Mouse (Mus musculus) ovary, postnatal 36 days (tissue): ENCODE data around the gene Rab3gap2.

ENCODE experiments used
- DNase-seq: peaks from one replicate; pipeline ENCODE4 v3.0.0; 2022; ENCODE audit warnings: low spot score, mixed read lengths

Gene Rab3gap2

GRCm38 (mm10) chr1:185227766-185228165 lies 23.8 kb downstream of the Rab3gap2 start:
- no peak for DNase-seq

GRCm38 (mm10) chr1:185229406-185230201 lies 25.7 kb downstream of the Rab3gap2 start:
- DNase-seq, result no peak

- no peak for DNase-seq
Measured at GRCm38 (mm10) chr1:185235837-185236236, 31.9 kb downstream of the Rab3gap2 start.

- no peak for DNase-seq
Measured at GRCm38 (mm10) chr1:185236530-185236929, 32.6 kb downstream of the Rab3gap2 start.

- no peak for DNase-seq
Measured at GRCm38 (mm10) chr1:185243013-185243412, 39.1 kb downstream of the Rab3gap2 start.

GRCm38 (mm10) chr1:185245456-185245855 lies 41.5 kb downstream of the Rab3gap2 start:
- DNase-seq, result no peak

- no peak for DNase-seq
Measured at GRCm38 (mm10) chr1:185247429-185248085, 43.6 kb downstream of the Rab3gap2 start.

- DNase-seq, result no peak
Measured at GRCm38 (mm10) chr1:185248728-185249127, 44.8 kb downstream of the Rab3gap2 start.

- DNase-seq, result no peak
Measured at GRCm38 (mm10) chr1:185252351-185252750, 48.4 kb downstream of the Rab3gap2 start.

GRCm38 (mm10) chr1:185253140-185253892 lies 49.4 kb downstream of the Rab3gap2 start:
- peak; percentile 39 for DNase-seq

- no peak for DNase-seq
Measured at GRCm38 (mm10) chr1:185255336-185255735, 51.4 kb downstream of the Rab3gap2 start.

GRCm38 (mm10) chr1:185256753-185257152 lies 52.8 kb downstream of the Rab3gap2 start:
- DNase-seq, result no peak

GRCm38 (mm10) chr1:185262565-185262964 lies 58.6 kb downstream of the Rab3gap2 start:
- DNase-seq, result no peak

- DNase-seq, result no peak
Measured at GRCm38 (mm10) chr1:185268675-185269074, 64.8 kb downstream of the Rab3gap2 start.

GRCm38 (mm10) chr1:185270403-185271097 lies 66.6 kb downstream of the Rab3gap2 start:
- no peak for DNase-seq

GRCm38 (mm10) chr1:185271373-185271772 lies 67.5 kb downstream of the Rab3gap2 start:
- DNase-seq, result no peak

GRCm38 (mm10) chr1:185274819-185275545 lies 71.1 kb downstream of the Rab3gap2 start:
- no peak for DNase-seq

GRCm38 (mm10) chr1:185275976-185276375 lies 72.1 kb downstream of the Rab3gap2 start:
- no peak for DNase-seq

- DNase-seq, result no peak
Measured at GRCm38 (mm10) chr1:185277022-185277421, 73.1 kb downstream of the Rab3gap2 start.

- no peak for DNase-seq
Measured at GRCm38 (mm10) chr1:185279288-185279687, 75.4 kb downstream of the Rab3gap2 start.

- no peak for DNase-seq
Measured at GRCm38 (mm10) chr1:185280616-185281015, 76.7 kb downstream of the Rab3gap2 start.
